Mouse (Mus musculus) monocyte, adult 59 days (primary cell): ENCODE measurements around the gene Cxcr6. TPM values are rescaled to one million over a fixed set of nuclear protein-coding genes. Genes with fewer than 3 reads are reported as not detected.

Experiments
- total RNA-seq, 2 experiments: library from RNA; stranded (reverse); gene quantifications; one replicate each; pipeline ENCODE4 v1.2.4; 2023

Cxcr6 gene
- 1 to 10 TPM in 1 of 2 experiments, under 1 TPM in 1; 0.76 to 1.0 TPM for total RNA-seq

GRCm38 (mm10) chr9:123806267-123806666, at the start of gene Cxcr6:
Gene Cxcr6, plus strand, starts transcription at chr9:123806475.

GRCm38 (mm10) chr9:123851713-123852448, 45.6 kb downstream of the Cxcr6 start, which contains the start of gene Fyco1:
Gene Fyco1, minus strand, starts transcription at chr9:123851899.

Other genes with a start within 250 kb of the Cxcr6 start
- gene Slc6a20b, start 173.9 kb upstream of the Cxcr6 start, total RNA-seq: not detected
- 1 to 10 TPM in 1 of 2 experiments, under 1 TPM in 1; 0.50 to 1.5 TPM for gene Ccr9, start 128.0 kb upstream of the Cxcr6 start, total RNA-seq
- gene Slc6a20a, start 127.6 kb upstream of the Cxcr6 start, total RNA-seq: under 1 TPM in 1 of 2 experiments, not detected in 1; 0.26 TPM
- 10 to 100 TPM; 53.9 to 54.8 TPM for gene Lztfl1, start 88.8 kb upstream of the Cxcr6 start, total RNA-seq
- gene Fyco1, start 45.4 kb downstream of the Cxcr6 start, total RNA-seq: 10 to 100 TPM; 39.5 to 39.9 TPM
- under 1 TPM; 0.24 to 0.82 TPM for gene Xcr1, start 55.6 kb downstream of the Cxcr6 start, total RNA-seq
- gene Ccr1, start 162.2 kb downstream of the Cxcr6 start, total RNA-seq: 10 to 100 TPM in 1 of 2 experiments, 1 to 10 TPM in 1; 7.7 to 14.9 TPM
- 1 to 10 TPM in 1 of 2 experiments, under 1 TPM in 1; 0.76 to 1.5 TPM for gene Ccr1l1, start 171.9 kb downstream of the Cxcr6 start, total RNA-seq
- 10 to 100 TPM; 48.5 to 49.2 TPM for gene Ccr3, start 215.5 kb downstream of the Cxcr6 start, total RNA-seq